11 mouse cellular contexts compared by ENCODE assay signal in genomic region chr7:111069439-111070166, GRCm38 (mm10). TPM values are rescaled to one million over a fixed set of nuclear protein-coding genes. Genes with fewer than 3 reads are reported as not detected.
DNase-seq lines count a peak whose midpoint lies in the region; ATAC-seq and TF ChIP-seq lines count a peak whose summit lies in the region.
"Had no signal": no experiment of that assay in that cellular context is flagged by ENCODE, and none has a peak within 500 bp of the region (broad histone marks: within the 10 kb centered on the region; RNA-seq: fewer than 3 reads in every experiment).

No protein-coding gene starts in this region.

- no peaks in the 10 kb centered on the region for H3K27me3 ChIP-seq in hindbrain, embryonic 12.5 days
- no peaks in the 10 kb centered on the region for H3K27me3 ChIP-seq in hindbrain, embryonic 14.5 days (ENCODE audit: control insufficient read depth, insufficient read depth, low read length)
- H3K27me3 ChIP-seq in MEL (ENCODE audit: control insufficient read depth in 1 of 2, insufficient read depth in 2 of 2, low read length in 2 of 2) = no peaks in the 10 kb centered on the region
- H3K27me3 ChIP-seq: embryonic facial prominence, embryonic 12.5 days had no signal

- TF ChIP-seq RAD21 in MEL (IDR thresholded peaks at IDR 0.05; ENCODE audit: low read depth, low read length) = no peak

- H3K36me3 ChIP-seq in hindbrain, embryonic 12.5 days = peaks cover 64% of the 10 kb centered on the region
- H3K36me3 ChIP-seq in hindbrain, embryonic 14.5 days (replicated peaks; ENCODE audit: control insufficient read depth, insufficient read depth) = peaks cover 72% of the 10 kb centered on the region
- peaks cover 11 to 43% of the 10 kb centered on the region in 2 experiments for H3K36me3 ChIP-seq in MEL (ENCODE audit: control insufficient read depth in 1 of 2, insufficient read depth in 2 of 2, low read length in 2 of 2)

- H3K4me3 ChIP-seq in hindbrain, embryonic 12.5 days = no peak overlapping the region
- no peak overlapping the region for H3K4me3 ChIP-seq in hindbrain, embryonic 14.5 days (replicated peaks; ENCODE audit: low read length)
- H3K4me3 ChIP-seq in MEL (ENCODE audit: control insufficient read depth in 1 of 2, insufficient read depth in 1 of 2, low read depth in 2 of 2, low read length in 2 of 2) = no peak overlapping the region
- H3K4me3 ChIP-seq: embryonic facial prominence, embryonic 12.5 days; heart, embryonic 10.5 days had no signal

- peak; percentile 68 for ATAC-seq in hindbrain, embryonic 12.5 days (ENCODE audit: low FRiP score)
- no peak for ATAC-seq in hindbrain, embryonic 14.5 days (ENCODE audit: low FRiP score)
- ATAC-seq in hematopoietic stem cell, adult 5-6 weeks (replicated peaks in 1 of 2; ENCODE audit: insufficient read depth in 1 of 2, low FRiP score in 2 of 2, low TSS enrichment in 1 of 2, low read depth in 1 of 2, poor library complexity in 2 of 2, severe bottlenecking in 2 of 2) = peak; percentile 17 to 26; a peak in 2 of 4 replicates

- TF ChIP-seq EP300 in MEL (IDR thresholded peaks at IDR 0.05; ENCODE audit: low read depth in 1 of 2, low read length in 2 of 2) = no peak

- no peaks in the 10 kb centered on the region for H3K79me2 ChIP-seq in MEL (ENCODE audit: control insufficient read depth, insufficient read depth, low read length, poor library complexity)

- 89% methylated on average over 7 of the region's 7 CpGs for WGBS in hindbrain, embryonic 12.5 days
- WGBS in hindbrain, embryonic 14.5 days = 94% methylated on average over 7 of the region's 7 CpGs

- no peak overlapping the region for H3K27ac ChIP-seq in hindbrain, embryonic 12.5 days
- H3K27ac ChIP-seq in hindbrain, embryonic 14.5 days = no peak overlapping the region
- no peak overlapping the region for H3K27ac ChIP-seq in MEL (ENCODE audit: control insufficient read depth, low read depth, low read length)
- H3K27ac ChIP-seq: embryonic facial prominence, embryonic 12.5 days; heart, embryonic 10.5 days had no signal

- 0 out of 2 replicates have a peak, but pooled peaks cover 3% of the 10 kb centered on the region for H3K4me1 ChIP-seq in hindbrain, embryonic 12.5 days
- no peaks in the 10 kb centered on the region for H3K4me1 ChIP-seq in hindbrain, embryonic 14.5 days (replicated peaks; ENCODE audit: control insufficient read depth, insufficient read depth, low read length)
- H3K4me1 ChIP-seq in MEL (ENCODE audit: control insufficient read depth in 1 of 2, insufficient read depth in 2 of 2, low read length in 2 of 2) = no peaks in the 10 kb centered on the region
- H3K4me1 ChIP-seq: embryonic facial prominence, embryonic 12.5 days; heart, embryonic 10.5 days had no signal

- H3K9me3 ChIP-seq in hindbrain, embryonic 12.5 days (replicated peaks) = peaks cover 10% of the 10 kb centered on the region
- peaks cover 7% of the 10 kb centered on the region for H3K9me3 ChIP-seq in hindbrain, embryonic 14.5 days (ENCODE audit: control insufficient read depth, low read length)
- no peaks in the 10 kb centered on the region for H3K9me3 ChIP-seq in MEL (replicated peaks; ENCODE audit: insufficient read depth, low read length)

- H3K4me2 ChIP-seq in hindbrain, embryonic 12.5 days (replicated peaks) = no peak overlapping the region
- H3K4me2 ChIP-seq in hindbrain, embryonic 14.5 days (replicated peaks) = no peak overlapping the region
- H3K4me2 ChIP-seq: embryonic facial prominence, embryonic 12.5 days had no signal

- no peak for TF ChIP-seq CTCF in MEL (IDR thresholded peaks at IDR 0.05 in 2 of 3, conservative IDR thresholded peaks at IDR 0.05 in 1 of 3; ENCODE audit: control insufficient read depth in 1 of 3, insufficient read depth in 1 of 3, low read depth in 2 of 3, low read length in 3 of 3, poor library complexity in 1 of 3, severe bottlenecking in 1 of 3)

- peak in 1 of 2 experiments; percentile 55; a peak in 2 of 4 replicates for TF ChIP-seq POLR2A in MEL (IDR thresholded peaks at IDR 0.05; ENCODE audit: control insufficient read depth in 1 of 2, insufficient read depth in 1 of 2, low read depth in 1 of 2, low read length in 2 of 2, poor library complexity in 1 of 2)

- H3K9ac ChIP-seq in hindbrain, embryonic 12.5 days = no peak overlapping the region
- H3K9ac ChIP-seq in hindbrain, embryonic 14.5 days = no peak overlapping the region
- no peak overlapping the region for H3K9ac ChIP-seq in MEL (ENCODE audit: control insufficient read depth, low read depth, low read length, poor library complexity, severe bottlenecking)
- H3K9ac ChIP-seq: embryonic facial prominence, embryonic 12.5 days had no signal

- DNase-seq in hindbrain, embryonic 14.5 days (ENCODE audit: low spot score) = no peak
- peak; percentile 65 for DNase-seq in MEL (ENCODE audit: low read depth, low spot score)
- peak; percentile 30 for DNase-seq in naive thymus-derived CD4-positive, alpha-beta T cell, adult 2 months (ENCODE audit: low read depth)
- DNase-seq in adrenal gland, postnatal 14 days = no peak
- DNase-seq in spleen, postnatal 10 days (ENCODE audit: low spot score in 2 of 2) = no peak
- DNase-seq in urinary bladder, postnatal 4 days (ENCODE audit: low spot score in 2 of 2) = no peak
- DNase-seq: adrenal gland, postnatal 10 days had no signal

TF ChIP-seq in MEL, 35 proteins besides CTCF, POLR2A, EP300 and RAD21 (continues in another document):
- TF ChIP-seq USF2 (IDR thresholded peaks at IDR 0.05; ENCODE audit: borderline replicate concordance in 1 of 2, insufficient read depth in 1 of 2, low read depth in 1 of 2, low read length in 2 of 2) (0 out of 4 replicates have a peak, but pooled peaks of 1 of the 2 experiments have one; percentile 12), KAT2A (conservative IDR thresholded peaks at IDR 0.05; ENCODE audit: low read depth, low read length) (no peak), MXI1 (IDR thresholded peaks at IDR 0.05; ENCODE audit: low read depth, low read length) (no peak), TAL1 (IDR thresholded peaks at IDR 0.05; ENCODE audit: low read length) (no peak), BHLHE40 (IDR thresholded peaks at IDR 0.05; ENCODE audit: borderline replicate concordance, low read depth, low read length) (no peak), ELF1 (IDR thresholded peaks at IDR 0.05; ENCODE audit: low read depth, low read length) (no peak), SMC3 (IDR thresholded peaks at IDR 0.05; ENCODE audit: low read depth, low read length) (no peak; the same call in 1 of the 2 replicates), CHD2 (IDR thresholded peaks at IDR 0.05; ENCODE audit: low read length) (no peak; the same call in 1 of the 2 replicates), MAX (IDR thresholded peaks at IDR 0.05; ENCODE audit: low read length) (no peak), ZNF384 (IDR thresholded peaks at IDR 0.05; ENCODE audit: low read depth, low read length) (no peak), TBP (IDR thresholded peaks at IDR 0.05; ENCODE audit: low read depth, low read length) (no peak), USF1 (IDR thresholded peaks at IDR 0.05; ENCODE audit: low read depth, low read length) (no peak), MYB (IDR thresholded peaks at IDR 0.05; ENCODE audit: low read depth, low read length) (no peak), TCF12 (IDR thresholded peaks at IDR 0.05; ENCODE audit: low read depth, low read length) (no peak), MYC (IDR thresholded peaks at IDR 0.05; ENCODE audit: low read depth, low read length) (no peak), CHD1 (IDR thresholded peaks at IDR 0.05; ENCODE audit: low read depth, low read length) (no peak), ZMIZ1 (IDR thresholded peaks at IDR 0.05; ENCODE audit: low read depth, low read length) (peak; percentile 81), NRF1 (IDR thresholded peaks at IDR 0.05; ENCODE audit: insufficient read depth, low read depth, low read length, poor library complexity, severe bottlenecking) (no peak), MEF2A (IDR thresholded peaks at IDR 0.05; ENCODE audit: extremely low read depth, insufficient replicate concordance, low read depth, low read length, poor library complexity, severe bottlenecking) (no peak), POLR2AphosphoS5 (IDR thresholded peaks at IDR 0.05; ENCODE audit: borderline replicate concordance, low read depth, low read length) (peak; percentile 87; the same call in 1 of the 2 replicates), ZKSCAN1 (IDR thresholded peaks at IDR 0.05; ENCODE audit: low read depth, low read length) (no peak), UBTF (IDR thresholded peaks at IDR 0.05; ENCODE audit: borderline replicate concordance, insufficient read depth, low read depth, low read length) (no peak), JUND (IDR thresholded peaks at IDR 0.05; ENCODE audit: low read depth, low read length) (0 out of 2 replicates have a peak, but pooled peaks have one; percentile 33), MAFK (IDR thresholded peaks at IDR 0.05; ENCODE audit: borderline replicate concordance, low read depth, low read length) (no peak), E2F4 (IDR thresholded peaks at IDR 0.05; ENCODE audit: borderline replicate concordance, low read depth, low read length) (0 out of 2 replicates have a peak, but pooled peaks have one; percentile 35), NELFE (IDR thresholded peaks at IDR 0.05; ENCODE audit: low read depth, low read length) (peak; percentile 40; the same call in 1 of the 2 replicates), ZC3H11A (IDR thresholded peaks at IDR 0.05; ENCODE audit: low read depth, low read length) (no peak), MAZ (IDR thresholded peaks at IDR 0.05; ENCODE audit: low read depth, low read length) (no peak), SIN3A (IDR thresholded peaks at IDR 0.05; ENCODE audit: low read length) (no peak)

RNA-seq across cellular contexts. Expression of gene Eif4g2, which starts 13.2 kb away (rescaled TPM):
- polyA plus RNA-seq in hindbrain, embryonic 12.5 days (2016; fragmentation: Nextera tagmentation; extraction: Ambion mirVana) = 1,474 and 1,620 TPM in 2 replicates
- 1,292 and 1,526 TPM in 2 replicates for polyA plus RNA-seq in hindbrain, embryonic 14.5 days (2014; fragmentation: Nextera tagmentation; extraction: Ambion mirVana)
- 332 and 344 TPM in 2 replicates for total RNA-seq in MEL (2012; rRNA removed)
- 100 to 1,000 TPM; 935 to 958 TPM for polyA plus RNA-seq in MEL (2012; ENCODE audit: insufficient read depth in 1 of 2, insufficient read length in 2 of 2, low read depth in 1 of 2, low replicate concordance in 2 of 2, missing spikeins in 1 of 2)
- total RNA-seq in hematopoietic stem cell, adult 5-6 weeks (2017) = 972 and 1,008 TPM in 2 replicates
- total RNA-seq in adrenal gland, postnatal 14 days (2021) = 933 and 946 TPM in 2 replicates

RNA-seq across cellular contexts. Expression of gene Ctr9, which starts 40.9 kb away (rescaled TPM):
- polyA plus RNA-seq in hindbrain, embryonic 12.5 days (2016; fragmentation: Nextera tagmentation; extraction: Ambion mirVana) = 102 and 104 TPM in 2 replicates
- polyA plus RNA-seq in hindbrain, embryonic 14.5 days (2014; fragmentation: Nextera tagmentation; extraction: Ambion mirVana) = 75.0 TPM in 2 replicates
- total RNA-seq in MEL (2012; rRNA removed) = 37.5 and 37.9 TPM in 2 replicates
- 100 to 1,000 TPM in 1 of 2 experiments, 10 to 100 TPM in 1; 42.8 to 141 TPM for polyA plus RNA-seq in MEL (2012; ENCODE audit: insufficient read depth in 1 of 2, insufficient read length in 2 of 2, low read depth in 1 of 2, low replicate concordance in 2 of 2, missing spikeins in 1 of 2)
- total RNA-seq in hematopoietic stem cell, adult 5-6 weeks (2017) = 84.5 and 90.3 TPM in 2 replicates
- 42.5 and 45.9 TPM in 2 replicates for total RNA-seq in adrenal gland, postnatal 14 days (2021)

Comparison
In these comparisons a context has a peak if more than half of its experiments do, and no peak if none do; other contexts are left out.
1. DNase-seq: peak in MEL (single experiment) and naive thymus-derived CD4-positive, alpha-beta T cell, adult 2 months (single experiment); none in hindbrain, embryonic 14.5 days (single experiment), adrenal gland, postnatal 14 days (single experiment), spleen, postnatal 10 days (0 of 2) and urinary bladder, postnatal 4 days (0 of 2).